Mouse (Mus musculus) ES-E14 (cell line): ENCODE measurements at regions not wholly inside any gene's neighbourhood (a gene's known extent, or its start where the extent isn't known, plus 50 kb on each side); places are given as distances from the start of the nearest gene placed in this dataset.

ENCODE experiments used
- DNase-seq: peaks from one replicate; pipeline ENCODE4 v3.0.0-alpha.2; 2013; ENCODE audit warnings: low read depth, low spot score
- H3K27ac ChIP-seq: 2 replicates; pipeline ENCODE4 v1.5.1; 2012; ENCODE audit warnings: low read depth, mild to moderate bottlenecking, low read length, moderate library complexity, mixed read lengths; ENCODE audit not compliant: poor library complexity, insufficient read depth, severe bottlenecking
- H3K36me3 ChIP-seq: 2 replicates; pipeline ENCODE4 v1.6.1; 2012; ENCODE audit warnings: mild to moderate bottlenecking, low read length, moderate library complexity, mixed read lengths; ENCODE audit not compliant: control insufficient read depth, poor library complexity, insufficient read depth, severe bottlenecking
- H3K4me1 ChIP-seq, 2 experiments: fragments of 150-350 bp in 1 of 2; sonication (generic) in 1 of 2; 2 replicates each; pipeline ENCODE4 v1.6.1; 2012; ENCODE audit warnings: low read length in 2 of 2, mild to moderate bottlenecking in 1 of 2, mixed read lengths in 1 of 2; ENCODE audit not compliant: control insufficient read depth in 2 of 2, insufficient read depth in 2 of 2, poor library complexity in 1 of 2
- H3K4me3 ChIP-seq, 2 experiments: fragments of 150-350 bp in 1 of 2; sonication (generic) in 1 of 2; 2 replicates each; pipeline ENCODE4 v1.5.1; 2012; ENCODE audit warnings: low read length in 2 of 2, low read depth in 1 of 2, mild to moderate bottlenecking in 1 of 2, mixed read lengths in 1 of 2; ENCODE audit not compliant: insufficient read depth in 1 of 2, poor library complexity in 1 of 2, severe bottlenecking in 1 of 2
- H3K9ac ChIP-seq: 2 replicates; pipeline ENCODE4 v1.6.1; 2012; ENCODE audit warnings: low read depth, mild to moderate bottlenecking, low read length, mixed read lengths; ENCODE audit not compliant: poor library complexity, insufficient read depth, severe bottlenecking
- H3K9me3 ChIP-seq: fragments of 150-350 bp; sonication (generic); 2 replicates; pipeline ENCODE4 v1.6.1; 2012; ENCODE audit warnings: low read depth, mild to moderate bottlenecking, low read length; ENCODE audit not compliant: control insufficient read depth, insufficient read depth
- CHD2 ChIP-seq: IDR thresholded peaks from 2 replicates; pipeline ENCODE4 v1.6.1; 2014; ENCODE audit warnings: mild to moderate bottlenecking, low read depth, low read length, inconsistent platforms
- HCFC1 ChIP-seq: IDR thresholded peaks from 2 replicates; pipeline ENCODE4 v1.6.1; 2012; ENCODE audit warnings: low read length, inconsistent platforms, borderline replicate concordance; ENCODE audit not compliant: insufficient read depth
- MAFK ChIP-seq: IDR thresholded peaks from 2 replicates; pipeline ENCODE4 v1.6.1; 2014; ENCODE audit warnings: mild to moderate bottlenecking, low read depth, low read length, inconsistent platforms; ENCODE audit not compliant: insufficient read depth
- ZC3H11A ChIP-seq: IDR thresholded peaks from 2 replicates; pipeline ENCODE4 v1.6.1; 2012; ENCODE audit warnings: low read depth, mild to moderate bottlenecking, inconsistent platforms, low read length, borderline replicate concordance
- ZNF384 ChIP-seq: IDR thresholded peaks from 2 replicates; pipeline ENCODE4 v1.6.1; 2012; ENCODE audit warnings: low read depth, low read length, inconsistent platforms
- in situ Hi-C, 2 experiments: fragments of 600-800 bp; cut with MboI; formaldehyde crosslinking; loops; one replicate each; pipeline ENCODE4 v1.15.1; 2025; ENCODE audit warnings: low sequenced_read_pairs in 2 of 2, inconsistent platforms in 1 of 2; ENCODE audit not compliant: unreplicated experiment in 2 of 2

DNA sequence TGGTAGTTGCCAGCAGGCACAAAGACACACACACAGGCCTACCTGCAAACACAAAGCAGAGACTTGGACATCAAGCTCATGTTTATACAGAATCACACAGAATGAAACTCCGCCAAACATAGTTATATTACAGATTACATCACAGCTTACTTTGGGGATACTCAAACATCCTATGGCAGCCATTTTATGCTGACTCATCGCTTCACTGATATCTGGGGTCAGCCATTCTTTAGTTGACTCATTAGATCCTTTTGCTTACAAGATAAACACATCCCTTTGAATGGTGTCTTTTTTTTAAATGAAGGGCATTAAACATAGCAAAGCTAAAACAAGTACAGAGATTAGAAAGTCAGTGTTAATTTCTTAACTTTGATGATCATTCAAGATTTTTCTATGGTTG, 127.4 kb upstream of the Mtpn start:
- Histone ChIP-seq H3K27ac (no peak overlapping the region), H3K9me3 (no peaks in the 10 kb centered on the region), H3K36me3 (no peaks in the 10 kb centered on the region), H3K9ac (no peak overlapping the region), H3K4me3 (no peak overlapping the region), H3K4me1 (no peaks in the 10 kb centered on the region)
- in situ Hi-C loops: no loop called here
- TF ChIP-seq HCFC1 (no peak), MAFK (peak; percentile 94)
- no peak for DNase-seq

DNA sequence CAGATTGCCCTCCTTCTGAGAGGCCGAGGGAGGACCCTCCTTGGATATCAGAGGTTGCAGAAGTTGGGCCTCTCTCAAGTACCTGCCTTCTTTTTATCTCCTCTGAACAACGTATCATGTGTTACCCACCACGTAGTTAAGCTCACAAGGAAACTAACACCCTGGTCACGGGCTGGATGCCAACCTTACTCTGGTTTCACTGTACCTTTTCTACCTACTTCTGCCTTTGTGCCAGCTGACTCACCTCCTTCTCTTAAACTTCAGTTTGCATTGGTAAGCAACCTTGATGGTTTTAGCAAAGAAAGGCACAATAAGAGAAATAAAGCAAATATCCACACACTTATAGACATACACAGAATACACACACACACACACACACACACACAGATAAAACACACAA, 111.7 kb upstream of the Mtpn start:
- H3K9ac ChIP-seq: no peak overlapping the region
- no peak overlapping the region for H3K4me3 ChIP-seq
- no peaks in the 10 kb centered on the region for H3K9me3 ChIP-seq
- in situ Hi-C loops: no loop called here
- TF ChIP-seq CHD2 (no peak), ZC3H11A (no peak), HCFC1 (no peak), ZNF384 (no peak), MAFK (no peak)
- H3K4me1 ChIP-seq: no peaks in the 10 kb centered on the region
- no peak for DNase-seq
- H3K36me3 ChIP-seq: no peaks in the 10 kb centered on the region
- no peak overlapping the region for H3K27ac ChIP-seq

DNA sequence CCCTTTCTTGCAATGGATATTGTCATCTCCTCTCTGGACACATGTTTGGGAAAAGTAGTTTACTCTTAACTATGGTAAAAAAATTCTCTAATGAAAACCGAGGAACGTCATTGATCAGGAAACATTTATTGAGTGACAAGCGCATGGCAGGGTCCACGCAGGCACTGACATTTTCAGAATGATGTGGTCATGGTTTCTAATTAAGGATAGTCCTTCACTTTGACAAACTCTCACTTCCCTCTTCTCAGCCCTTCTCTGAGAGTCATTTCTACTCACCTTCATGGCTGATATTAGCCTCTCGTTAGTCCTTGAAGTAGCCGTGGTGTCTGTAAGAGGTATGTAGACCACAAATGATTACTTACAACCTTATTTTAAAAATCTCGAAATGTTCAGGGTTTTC, 105.5 kb upstream of the Mtpn start:
- Histone ChIP-seq H3K36me3 (no peaks in the 10 kb centered on the region), H3K4me1 (no peaks in the 10 kb centered on the region), H3K9ac (no peak overlapping the region), H3K27ac (no peak overlapping the region), H3K9me3 (no peaks in the 10 kb centered on the region), H3K4me3 (no peak overlapping the region)
- in situ Hi-C loops: no loop called here
- TF ChIP-seq ZC3H11A: no peak
- no peak for TF ChIP-seq CHD2
- TF ChIP-seq MAFK: no peak
- no peak for TF ChIP-seq HCFC1
- TF ChIP-seq ZNF384: no peak
- no peak for DNase-seq

DNA sequence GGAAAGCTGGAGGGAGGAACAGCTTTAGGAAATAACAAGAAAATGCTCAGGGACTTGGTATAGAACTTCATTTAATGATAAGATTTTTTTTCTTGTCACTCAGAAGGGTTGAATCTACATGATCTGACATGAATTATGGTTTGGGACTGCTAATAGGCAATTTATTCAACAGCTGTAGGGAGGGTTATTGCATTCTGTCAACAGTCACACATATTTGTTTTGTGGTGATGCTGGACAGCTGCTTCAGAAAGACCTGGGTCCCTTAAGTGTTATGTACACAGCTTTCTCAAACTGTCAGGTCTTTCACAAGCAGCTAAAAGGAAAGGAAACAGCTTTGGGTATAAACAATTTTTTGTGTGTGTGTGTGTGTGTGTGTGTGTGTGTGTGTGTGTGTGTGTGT, 101.0 kb upstream of the Mtpn start:
- TF ChIP-seq ZNF384 (no peak), CHD2 (no peak), MAFK (no peak), ZC3H11A (no peak)
- no peak for DNase-seq
- in situ Hi-C loops: no loop called here

DNA sequence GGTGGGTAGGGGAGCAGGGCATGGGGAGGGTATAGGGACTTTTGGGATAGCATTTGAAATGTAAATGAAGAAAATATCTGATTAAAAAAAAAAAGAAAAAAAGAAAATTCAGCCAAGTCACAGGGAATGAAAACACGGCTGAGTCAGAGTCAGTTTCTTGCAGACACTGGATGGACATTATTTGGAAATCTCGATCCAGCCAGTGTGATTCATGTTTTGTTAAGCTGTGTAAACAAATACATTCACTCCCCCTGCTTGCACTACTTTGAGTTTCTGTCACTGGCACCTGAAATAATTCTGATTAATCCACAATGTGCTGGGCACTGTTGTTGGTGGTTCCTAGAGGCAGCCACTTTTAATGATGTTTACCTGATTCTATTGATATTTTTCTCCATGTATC, 68.6 kb upstream of the Mtpn start:
- H3K36me3 ChIP-seq: no peaks in the 10 kb centered on the region
- no peak for DNase-seq
- no peaks in the 10 kb centered on the region for H3K9me3 ChIP-seq
- no peak overlapping the region for H3K4me3 ChIP-seq
- no peaks in the 10 kb centered on the region for H3K4me1 ChIP-seq
- TF ChIP-seq ZNF384 (no peak), CHD2 (no peak), ZC3H11A (no peak), MAFK (no peak), HCFC1 (no peak)
- no peak overlapping the region for H3K9ac ChIP-seq
- no peak overlapping the region for H3K27ac ChIP-seq
- in situ Hi-C loops: no loop called here

More for the DNA sequence above, 101.0 kb upstream of the Mtpn start:
- H3K9ac ChIP-seq: no peak overlapping the region
- no peaks in the 10 kb centered on the region for H3K36me3 ChIP-seq
- no peaks in the 10 kb centered on the region for H3K9me3 ChIP-seq
- H3K27ac ChIP-seq: no peak overlapping the region
- no peaks in the 10 kb centered on the region for H3K4me1 ChIP-seq
- no peak overlapping the region for H3K4me3 ChIP-seq
